Mouse (Mus musculus): ENCODE results near the gene Tox2. TPM values are rescaled to one million over a fixed set of nuclear protein-coding genes. Genes with fewer than 3 reads are reported as not detected.

The Tox2 gene
- polyA plus RNA-seq, 1 experiment from 2014 or later: 5.1 TPM

- Histone ChIP-seq H3K9ac (ENCODE audit: low read depth, low read length) (no peak overlapping the region), H3K36me3 (ENCODE audit: control insufficient read depth, insufficient read depth, low read length) (no peaks in the 10 kb centered on the region), H3K27me3 (replicated peaks; ENCODE audit: control insufficient read depth, insufficient read depth, low read length) (no peaks in the 10 kb centered on the region), H3K9me3 (ENCODE audit: control insufficient read depth, low read length) (no peaks in the 10 kb centered on the region), H3K4me2 (ENCODE audit: low read depth, low read length) (no peak overlapping the region), H3K4me3 (ENCODE audit: low read depth, low read length) (no peak overlapping the region), H3K27ac (replicated peaks; ENCODE audit: low read depth, low read length) (0 out of 2 replicates have a peak overlapping the region, but pooled peaks have one; percentile 39), H3K4me1 (ENCODE audit: control insufficient read depth, insufficient read depth, low read length) (no peaks in the 10 kb centered on the region)
- DNase-seq (ENCODE audit: low spot score) (peak; percentile 57), ATAC-seq (ENCODE audit: low read depth) (no peak)
- WGBS: 55% methylated on average over 18 of the region's 18 CpGs
Observed at GRCm38 (mm10) chr2:163364785-163365541, 162.0 kb downstream of the Tox2 start.

GRCm38 (mm10) chr2:163370175-163370574 lies 167.2 kb downstream of the Tox2 start:
- ATAC-seq (ENCODE audit: low read depth) (no peak), DNase-seq (ENCODE audit: low spot score) (peak; percentile 44)
- H3K4me3 ChIP-seq (ENCODE audit: low read depth, low read length): no peak overlapping the region
- no peaks in the 10 kb centered on the region for H3K4me1 ChIP-seq (ENCODE audit: control insufficient read depth, insufficient read depth, low read length)
- peaks cover 7% of the 10 kb centered on the region for H3K27me3 ChIP-seq (replicated peaks; ENCODE audit: control insufficient read depth, insufficient read depth, low read length)
- H3K27ac ChIP-seq (replicated peaks; ENCODE audit: low read depth, low read length): 0 out of 2 replicates have a peak overlapping the region, but pooled peaks have one; percentile 33
- H3K9me3 ChIP-seq (ENCODE audit: control insufficient read depth, low read length): no peaks in the 10 kb centered on the region
- H3K36me3 ChIP-seq (ENCODE audit: control insufficient read depth, insufficient read depth, low read length): no peaks in the 10 kb centered on the region
- H3K9ac ChIP-seq (ENCODE audit: low read depth, low read length): no peak overlapping the region
- no peak overlapping the region for H3K4me2 ChIP-seq (ENCODE audit: low read depth, low read length)
- WGBS: 31% methylated on average over 4 of the region's 4 CpGs

- Histone ChIP-seq H3K27me3 (replicated peaks; ENCODE audit: control insufficient read depth, insufficient read depth, low read length) (peaks cover 24% of the 10 kb centered on the region), H3K9ac (ENCODE audit: low read depth, low read length) (no peak overlapping the region), H3K4me2 (ENCODE audit: low read depth, low read length) (no peak overlapping the region), H3K27ac (replicated peaks; ENCODE audit: low read depth, low read length) (no peak overlapping the region), H3K9me3 (ENCODE audit: control insufficient read depth, low read length) (no peaks in the 10 kb centered on the region), H3K36me3 (ENCODE audit: control insufficient read depth, insufficient read depth, low read length) (no peaks in the 10 kb centered on the region), H3K4me1 (ENCODE audit: control insufficient read depth, insufficient read depth, low read length) (no peaks in the 10 kb centered on the region), H3K4me3 (ENCODE audit: low read depth, low read length) (no peak overlapping the region)
- no peak for DNase-seq (ENCODE audit: low spot score)
- 92% methylated on average over 1 of the region's 1 CpGs for WGBS
- no peak for ATAC-seq (ENCODE audit: low read depth)
Observed at GRCm38 (mm10) chr2:163372627-163373026, 169.7 kb downstream of the Tox2 start.

Other genes with a start within 250 kb of the Tox2 start
- not detected in 2 replicates for gene Sgk2, start 215.8 kb upstream of the Tox2 start, polyA plus RNA-seq (2014; fragmentation: Nextera tagmentation; extraction: Ambion mirVana)
- 40.6 and 48.6 TPM in 2 replicates for gene Ift52, start 185.8 kb upstream of the Tox2 start, polyA plus RNA-seq (2014; fragmentation: Nextera tagmentation; extraction: Ambion mirVana)
- gene Mybl2, start 148.4 kb upstream of the Tox2 start, polyA plus RNA-seq (2014; fragmentation: Nextera tagmentation; extraction: Ambion mirVana): 16.0 and 16.1 TPM in 2 replicates
- not detected in 2 replicates for gene Gtsf1l, start 115.3 kb upstream of the Tox2 start, polyA plus RNA-seq (2014; fragmentation: Nextera tagmentation; extraction: Ambion mirVana)
- 3.5 and 4.1 TPM in 2 replicates for gene Jph2, start 194.9 kb downstream of the Tox2 start, polyA plus RNA-seq (2014; fragmentation: Nextera tagmentation; extraction: Ambion mirVana)
- 79.0 and 82.1 TPM in 2 replicates for gene Oser1, start 221.6 kb downstream of the Tox2 start, polyA plus RNA-seq (2014; fragmentation: Nextera tagmentation; extraction: Ambion mirVana)
- 6.2 and 6.9 TPM in 2 replicates for gene Gdap1l1, start 235.4 kb downstream of the Tox2 start, polyA plus RNA-seq (2014; fragmentation: Nextera tagmentation; extraction: Ambion mirVana)